Mouse (Mus musculus): ENCODE data around the gene Dnah11.

Gene Dnah11

GRCm38 (mm10) chr12:118198386-118199093 is at the start of gene Dnah11:
TSS of gene Dnah11 (minus strand) at chr12:118199043.
- in situ Hi-C loops (cut with MboI; ENCODE audit: low sequenced_read_pairs): no loop called here

- in situ Hi-C loops (cut with MboI; ENCODE audit: low sequenced_read_pairs): no loop called here
Measured at GRCm38 (mm10) chr12:118221182-118221581, 22.3 kb upstream of the Dnah11 start.

GRCm38 (mm10) chr12:118220062-118220461 is 21.2 kb upstream of the Dnah11 start:
- in situ Hi-C loops (cut with MboI; ENCODE audit: low sequenced_read_pairs): no loop called here

GRCm38 (mm10) chr12:118212163-118212562 is 13.3 kb upstream of the Dnah11 start:
- in situ Hi-C loops (cut with MboI; ENCODE audit: low sequenced_read_pairs): no loop called here

GRCm38 (mm10) chr12:118196583-118196982 is 2.3 kb downstream of the Dnah11 start:
- in situ Hi-C loops (cut with MboI; ENCODE audit: low sequenced_read_pairs): no loop called here

GRCm38 (mm10) chr12:118189535-118189934 is 9.3 kb downstream of the Dnah11 start:
- in situ Hi-C loops (cut with MboI; ENCODE audit: low sequenced_read_pairs): no loop called here

- in situ Hi-C loops (cut with MboI; ENCODE audit: low sequenced_read_pairs): no loop called here
Measured at GRCm38 (mm10) chr12:118187663-118188062, 11.2 kb downstream of the Dnah11 start.

GRCm38 (mm10) chr12:118186881-118187489 is 11.9 kb downstream of the Dnah11 start:
- in situ Hi-C loops (cut with MboI; ENCODE audit: low sequenced_read_pairs): no loop called here

GRCm38 (mm10) chr12:118186120-118186880 is 12.5 kb downstream of the Dnah11 start:
- in situ Hi-C loops (cut with MboI; ENCODE audit: low sequenced_read_pairs): no loop called here

- in situ Hi-C loops (cut with MboI; ENCODE audit: low sequenced_read_pairs): no loop called here
Measured at GRCm38 (mm10) chr12:118184731-118185130, 14.1 kb downstream of the Dnah11 start.

- in situ Hi-C loops (cut with MboI; ENCODE audit: low sequenced_read_pairs): no loop called here
Measured at GRCm38 (mm10) chr12:118177756-118178155, 21.1 kb downstream of the Dnah11 start.

GRCm38 (mm10) chr12:118164785-118165184 is 34.1 kb downstream of the Dnah11 start:
- in situ Hi-C loops (cut with MboI; ENCODE audit: low sequenced_read_pairs): no loop called here

- in situ Hi-C loops (cut with MboI; ENCODE audit: low sequenced_read_pairs): no loop called here
Measured at GRCm38 (mm10) chr12:118156986-118157385, 41.9 kb downstream of the Dnah11 start.

GRCm38 (mm10) chr12:118147521-118148033 is 51.3 kb downstream of the Dnah11 start:
- in situ Hi-C loops (cut with MboI; ENCODE audit: low sequenced_read_pairs): no loop called here

- in situ Hi-C loops (cut with MboI; ENCODE audit: low sequenced_read_pairs): no loop called here
Measured at GRCm38 (mm10) chr12:118128116-118128515, 70.7 kb downstream of the Dnah11 start.

GRCm38 (mm10) chr12:118119668-118120067 is 79.2 kb downstream of the Dnah11 start:
- in situ Hi-C loops (cut with MboI; ENCODE audit: low sequenced_read_pairs): no loop called here

GRCm38 (mm10) chr12:118112599-118112998 is 86.2 kb downstream of the Dnah11 start:
- in situ Hi-C loops (cut with MboI; ENCODE audit: low sequenced_read_pairs): no loop called here

- in situ Hi-C loops (cut with MboI; ENCODE audit: low sequenced_read_pairs): no loop called here
Measured at GRCm38 (mm10) chr12:118111896-118112295, 86.9 kb downstream of the Dnah11 start.

GRCm38 (mm10) chr12:118107719-118108118 is 91.1 kb downstream of the Dnah11 start:
- in situ Hi-C loops (cut with MboI; ENCODE audit: low sequenced_read_pairs): no loop called here

- in situ Hi-C loops (cut with MboI; ENCODE audit: low sequenced_read_pairs): no loop called here
Measured at GRCm38 (mm10) chr12:118104520-118104919, 94.3 kb downstream of the Dnah11 start.

GRCm38 (mm10) chr12:118099694-118100093 is 99.1 kb downstream of the Dnah11 start:
- in situ Hi-C loops (cut with MboI; ENCODE audit: low sequenced_read_pairs): no loop called here

GRCm38 (mm10) chr12:118098257-118098656 is 100.6 kb downstream of the Dnah11 start:
- in situ Hi-C loops (cut with MboI; ENCODE audit: low sequenced_read_pairs): no loop called here

All from CH12F3 (cell line).